Mouse (Mus musculus) neural tube, embryonic 13.5 days (tissue): ENCODE results near the gene Slc25a22. TPM values are rescaled to one million over a fixed set of nuclear protein-coding genes. Genes with fewer than 3 reads are reported as not detected.

Experiments
- ATAC-seq: fragments of 200-750 bp; cut with Nextera tagmentation; 2 replicates; pipeline ENCODE4 v1.8.0; 2017; ENCODE audit warnings: low read depth, mild to moderate bottlenecking, moderate TSS enrichment, moderate library complexity
- H3K27ac ChIP-seq: fragments of 300-500 bp; sonication (generic); replicated peaks from 2 replicates; pipeline ENCODE4 v1.5.1; 2015; ENCODE audit warnings: moderate library complexity, mild to moderate bottlenecking, inconsistent platforms
- H3K27me3 ChIP-seq: fragments of 300-500 bp; sonication (generic); 2 replicates; pipeline ENCODE4 v1.6.1; 2015; ENCODE audit warnings: mild to moderate bottlenecking, inconsistent platforms
- H3K36me3 ChIP-seq: fragments of 300-500 bp; sonication (generic); 2 replicates; pipeline ENCODE4 v1.6.1; 2015; ENCODE audit warnings: mild to moderate bottlenecking, inconsistent platforms
- H3K4me1 ChIP-seq: fragments of 300-500 bp; sonication (generic); replicated peaks from 2 replicates; pipeline ENCODE4 v1.6.1; 2015; ENCODE audit warnings: inconsistent platforms
- H3K4me2 ChIP-seq: fragments of 300-500 bp; sonication (generic); 2 replicates; pipeline ENCODE4 v1.6.1; 2015; ENCODE audit warnings: inconsistent platforms, mild to moderate bottlenecking, moderate library complexity
- H3K4me3 ChIP-seq: fragments of 300-500 bp; sonication (generic); 2 replicates; pipeline ENCODE4 v1.5.1; 2015; ENCODE audit warnings: mild to moderate bottlenecking, inconsistent platforms
- H3K9ac ChIP-seq: fragments of 300-500 bp; sonication (generic); 2 replicates; pipeline ENCODE4 v1.6.1; 2015; ENCODE audit warnings: moderate library complexity, mild to moderate bottlenecking, inconsistent platforms
- H3K9me3 ChIP-seq: fragments of 300-500 bp; sonication (generic); 2 replicates; pipeline ENCODE4 v1.6.1; 2016; ENCODE audit warnings: inconsistent platforms
- WGBS: fragments of 180-500 bp; shearing (Covaris S2); methylation state at CpG from one replicate; pipeline ENCODE4 v1.1.7; 2015; 5-methylcytosine and 5-hydroxymethylcytosine counted together
- polyA plus RNA-seq: library from polyadenylated mRNA; unstranded; fragments of >200 nt; fragmentation: Nextera tagmentation; extraction: Ambion mirVana; gene quantifications from 2 replicates; pipeline ENCODE4 v1.2.1, GENCODE M21; 2015

Gene Slc25a22
- polyA plus RNA-seq, 1 experiment from 2014 or later: 66.7 TPM

- H3K36me3 ChIP-seq: peaks cover 55% of the 10 kb centered on the region
- H3K9ac ChIP-seq: peak overlapping the region; percentile 87; the same call in 1 of the 2 replicates
- H3K9me3 ChIP-seq: no peaks in the 10 kb centered on the region
- peak overlapping the region; percentile 87 for H3K27ac ChIP-seq
- peaks cover 51% of the 10 kb centered on the region for H3K4me1 ChIP-seq
- no peak overlapping the region for H3K4me3 ChIP-seq
- WGBS: 58% methylated on average over 9 of the region's 9 CpGs
- peak overlapping the region; percentile 88 for H3K4me2 ChIP-seq
- ATAC-seq: peak; percentile 44; the same call in 1 of the 2 replicates
- no peaks in the 10 kb centered on the region for H3K27me3 ChIP-seq
These were observed 7.7 kb downstream of the Slc25a22 start for GRCm38 (mm10) chr7:141429840-141430584.

GRCm38 (mm10) chr7:141429310-141429709 lies 8.4 kb downstream of the Slc25a22 start, which contains the start of gene Cend1:
Cend1 (minus strand) TSS chr7:141429491.
- 3% methylated on average over 19 of the region's 19 CpGs for WGBS
- Histone ChIP-seq H3K4me2 (peak within 1 kb of the TSS; percentile 88), H3K4me3 (peak within 1 kb of the TSS; percentile 62), H3K27ac (peak within 1 kb of the TSS; percentile 87), H3K4me1 (peaks cover 44% of the 10 kb centered on the region), H3K9ac (peak within 1 kb of the TSS; percentile 87), H3K9me3 (no peaks in the 10 kb centered on the region), H3K27me3 (no peaks in the 10 kb centered on the region), H3K36me3 (peaks cover 55% of the 10 kb centered on the region)
- ATAC-seq: peak; percentile 86

- H3K4me2 ChIP-seq: peak overlapping the region; percentile 88
- WGBS: 47% methylated on average over 5 of the region's 5 CpGs
- H3K9me3 ChIP-seq: no peaks in the 10 kb centered on the region
- H3K4me3 ChIP-seq: peak overlapping the region; percentile 62
- H3K27me3 ChIP-seq: no peaks in the 10 kb centered on the region
- H3K27ac ChIP-seq: peak overlapping the region; percentile 87
- peaks cover 38% of the 10 kb centered on the region for H3K4me1 ChIP-seq
- peaks cover 52% of the 10 kb centered on the region for H3K36me3 ChIP-seq
- peak overlapping the region; percentile 87 for H3K9ac ChIP-seq
- ATAC-seq: 0 out of 2 replicates have a peak, but pooled peaks have one; percentile 5
These were observed 9.0 kb downstream of the Slc25a22 start for GRCm38 (mm10) chr7:141428701-141429100.

GRCm38 (mm10) chr7:141426948-141427730 lies 10.6 kb downstream of the Slc25a22 start:
- Histone ChIP-seq H3K9me3 (no peaks in the 10 kb centered on the region), H3K4me2 (no peak overlapping the region), H3K9ac (no peak overlapping the region), H3K4me1 (peaks cover 24% of the 10 kb centered on the region), H3K4me3 (no peak overlapping the region), H3K27ac (no peak overlapping the region), H3K36me3 (peaks cover 37% of the 10 kb centered on the region), H3K27me3 (no peaks in the 10 kb centered on the region)
- no peak for ATAC-seq
- 86% methylated on average over 12 of the region's 12 CpGs for WGBS

GRCm38 (mm10) chr7:141423811-141424210 lies 13.9 kb downstream of the Slc25a22 start:
- Histone ChIP-seq H3K4me3 (no peak overlapping the region), H3K9me3 (no peaks in the 10 kb centered on the region), H3K4me2 (no peak overlapping the region), H3K4me1 (peaks cover 10% of the 10 kb centered on the region), H3K9ac (no peak overlapping the region), H3K36me3 (peaks cover 15% of the 10 kb centered on the region), H3K27ac (no peak overlapping the region), H3K27me3 (no peaks in the 10 kb centered on the region)
- no peak for ATAC-seq
- 78% methylated on average over 4 of the region's 4 CpGs for WGBS

- 87% methylated on average over 9 of the region's 9 CpGs for WGBS
- H3K27me3 ChIP-seq: no peaks in the 10 kb centered on the region
These were observed 17.5 kb downstream of the Slc25a22 start for GRCm38 (mm10) chr7:141420030-141420702.

GRCm38 (mm10) chr7:141418970-141419369 lies 18.7 kb downstream of the Slc25a22 start:
- no peak for ATAC-seq
- peaks cover 7% of the 10 kb centered on the region for H3K4me1 ChIP-seq
- H3K9ac ChIP-seq: no peak overlapping the region
- H3K36me3 ChIP-seq: no peaks in the 10 kb centered on the region
- no peak overlapping the region for H3K4me3 ChIP-seq
- no peak overlapping the region for H3K4me2 ChIP-seq
- no peak overlapping the region for H3K27ac ChIP-seq
- no peaks in the 10 kb centered on the region for H3K9me3 ChIP-seq
- WGBS: 58% methylated on average over 7 of the region's 7 CpGs
- no peaks in the 10 kb centered on the region for H3K27me3 ChIP-seq

More at GRCm38 (mm10) chr7:141420030-141420702, 17.5 kb downstream of the Slc25a22 start:
- no peak for ATAC-seq
- Histone ChIP-seq H3K9ac (no peak overlapping the region), H3K4me1 (no peaks in the 10 kb centered on the region), H3K4me2 (no peak overlapping the region), H3K27ac (no peak overlapping the region), H3K4me3 (no peak overlapping the region), H3K9me3 (no peaks in the 10 kb centered on the region), H3K36me3 (no peaks in the 10 kb centered on the region)

- WGBS: 76% methylated on average over 8 of the region's 8 CpGs
- Histone ChIP-seq H3K4me2 (no peak overlapping the region), H3K27me3 (no peaks in the 10 kb centered on the region), H3K4me3 (no peak overlapping the region), H3K9me3 (no peaks in the 10 kb centered on the region), H3K36me3 (no peaks in the 10 kb centered on the region), H3K4me1 (peaks cover 12% of the 10 kb centered on the region), H3K9ac (no peak overlapping the region), H3K27ac (no peak overlapping the region)
- ATAC-seq: no peak
These were observed 19.7 kb downstream of the Slc25a22 start for GRCm38 (mm10) chr7:141417731-141418681.

- ATAC-seq: no peak
- Histone ChIP-seq H3K9me3 (no peaks in the 10 kb centered on the region), H3K27me3 (no peaks in the 10 kb centered on the region), H3K36me3 (0 out of 2 replicates have a peak, but pooled peaks cover 6% of the 10 kb centered on the region), H3K4me1 (peaks cover 16% of the 10 kb centered on the region), H3K9ac (no peak overlapping the region), H3K4me3 (no peak overlapping the region), H3K27ac (no peak overlapping the region), H3K4me2 (no peak overlapping the region)
- 78% methylated on average over 6 of the region's 6 CpGs for WGBS
These were observed 21.4 kb downstream of the Slc25a22 start for GRCm38 (mm10) chr7:141416144-141416841.

- Histone ChIP-seq H3K4me1 (peaks cover 20% of the 10 kb centered on the region), H3K4me3 (peak within 1 kb of the TSS; percentile 77), H3K4me2 (peak within 1 kb of the TSS; percentile 78), H3K36me3 (peaks cover 26% of the 10 kb centered on the region), H3K9ac (peak within 1 kb of the TSS; percentile 90), H3K9me3 (no peaks in the 10 kb centered on the region), H3K27me3 (no peaks in the 10 kb centered on the region), H3K27ac (peak within 1 kb of the TSS; percentile 92)
- WGBS: 0% methylated on average over 56 of the region's 56 CpGs
- ATAC-seq: peak; percentile 91
These were observed 23.7 kb downstream of the Slc25a22 start, which contains the start of gene Gatd1 for GRCm38 (mm10) chr7:141413809-141414584. Gatd1 (minus strand) TSS chr7:141414136.
